Mouse (Mus musculus) lung, embryonic 14.5 days (tissue): ENCODE results near the gene Coq8a. TPM values are rescaled to one million over a fixed set of nuclear protein-coding genes. Genes with fewer than 3 reads are reported as not detected.

Source experiments
- ATAC-seq: fragments of 200-750 bp; cut with Nextera tagmentation; 2 replicates; pipeline ENCODE4 v1.8.0; 2017; ENCODE audit warnings: mild to moderate bottlenecking, moderate TSS enrichment, moderate library complexity; ENCODE audit not compliant: insufficient read depth
- DNase-seq: peaks from one replicate; pipeline ENCODE4 v3.0.0-alpha.2; 2015
- H3K27ac ChIP-seq: fragments of 300-500 bp; sonication (generic); 2 replicates; pipeline ENCODE4 v1.5.1; 2014; ENCODE audit warnings: low read depth, mild to moderate bottlenecking, moderate library complexity
- H3K27me3 ChIP-seq: fragments of 300-500 bp; sonication (generic); 2 replicates; pipeline ENCODE4 v1.6.1; 2014; ENCODE audit warnings: low read length, control low read depth; ENCODE audit not compliant: insufficient read depth
- H3K36me3 ChIP-seq: fragments of 300-500 bp; sonication (generic); 2 replicates; pipeline ENCODE4 v1.6.1; 2014; ENCODE audit warnings: control low read depth; ENCODE audit not compliant: insufficient read depth
- H3K4me1 ChIP-seq: fragments of 300-500 bp; sonication (generic); 2 replicates; pipeline ENCODE4 v1.6.1; 2014; ENCODE audit warnings: antibody characterized with exemption, control low read depth; ENCODE audit not compliant: insufficient read depth
- H3K4me2 ChIP-seq: fragments of 300-500 bp; sonication (generic); 2 replicates; pipeline ENCODE4 v1.6.1; 2014; ENCODE audit warnings: mild to moderate bottlenecking
- H3K4me3 ChIP-seq: fragments of 300-500 bp; sonication (generic); 2 replicates; pipeline ENCODE4 v1.5.1; 2014; ENCODE audit warnings: low read depth, low read length
- H3K9ac ChIP-seq: fragments of 300-500 bp; sonication (generic); 2 replicates; pipeline ENCODE4 v1.6.1; 2014
- H3K9me3 ChIP-seq: fragments of 300-500 bp; sonication (generic); 2 replicates; pipeline ENCODE4 v1.6.1; 2016; ENCODE audit warnings: low read depth, low read length, control low read depth
- CTCF ChIP-seq: IDR thresholded peaks from 2 replicates; pipeline ENCODE4 v1.5.1; 2016; ENCODE audit warnings: antibody characterized with exemption, low read depth
- WGBS: fragments of 180-500 bp; shearing (Covaris S2); extraction: QIAGEN DNeasy Blood & Tissue Kit; methylation state at CpG from one replicate; pipeline ENCODE4 v1.1.7; 2014; 5-methylcytosine and 5-hydroxymethylcytosine counted together
- polyA plus RNA-seq: library from polyadenylated mRNA; unstranded; fragments of >200 nt; fragmentation: Nextera tagmentation; extraction: Ambion mirVana; gene quantifications from 2 replicates; pipeline ENCODE4 v1.2.1, GENCODE M21; 2014

Gene Coq8a
- polyA plus RNA-seq, 1 experiment from 2014 or later = 5.2 TPM

DNA sequence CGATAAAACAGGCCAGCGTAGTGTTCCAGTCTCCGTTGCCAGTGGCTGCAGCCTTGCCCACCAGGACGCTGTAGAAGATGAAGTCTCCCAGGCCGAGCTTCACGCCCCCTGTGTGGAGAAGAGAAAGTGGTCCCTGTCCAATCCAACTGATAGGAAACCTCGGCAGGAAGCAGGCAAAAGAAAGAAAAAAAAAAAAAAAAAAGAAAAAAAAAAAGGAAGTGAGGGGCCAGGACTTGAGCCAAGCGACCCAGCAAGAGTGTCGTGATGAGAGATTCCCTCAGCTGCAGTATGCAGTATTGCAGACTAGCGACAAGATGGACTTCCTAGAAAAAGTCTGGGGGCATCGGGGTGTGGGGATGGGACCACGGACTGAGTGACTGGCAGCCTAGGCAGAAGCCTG lies 29.5 kb upstream of the Coq8a start:
- Histone ChIP-seq H3K27ac (no peak overlapping the region), H3K36me3 (no peaks in the 10 kb centered on the region), H3K4me3 (no peak overlapping the region), H3K4me2 (no peak overlapping the region), H3K27me3 (no peaks in the 10 kb centered on the region), H3K9ac (no peak overlapping the region), H3K9me3 (no peaks in the 10 kb centered on the region), H3K4me1 (0 out of 2 replicates have a peak, but pooled peaks cover 5% of the 10 kb centered on the region)
- DNase-seq (no peak), ATAC-seq (no peak)
- WGBS = 66% methylated on average over 12 of the region's 12 CpGs
- TF ChIP-seq CTCF = no peak

DNA sequence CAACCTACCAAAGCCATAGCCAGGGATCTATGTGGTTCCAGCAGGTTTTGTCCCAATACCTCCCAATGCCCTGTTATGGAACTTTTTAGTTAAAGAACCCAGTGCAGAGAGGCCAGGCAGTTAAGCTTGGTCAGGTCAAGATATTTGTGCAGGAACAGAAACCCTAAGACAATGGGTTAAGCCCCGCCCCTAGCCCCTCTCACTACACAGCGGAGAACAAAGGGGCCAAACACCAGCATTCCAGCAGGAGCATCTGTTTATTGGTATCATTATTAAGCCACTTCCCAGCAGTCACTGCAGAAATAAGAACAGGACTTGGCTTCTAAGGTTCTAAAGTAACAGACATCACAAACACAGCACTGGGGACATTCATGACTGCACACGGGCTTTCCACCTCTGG lies 27.4 kb upstream of the Coq8a start:
- 80% methylated on average over 3 of the region's 3 CpGs for WGBS
- no peak for TF ChIP-seq CTCF
- Histone ChIP-seq H3K4me2 (peak overlapping the region; percentile 74; the same call in 1 of the 2 replicates), H3K9ac (no peak overlapping the region), H3K36me3 (no peaks in the 10 kb centered on the region), H3K4me3 (no peak overlapping the region), H3K27me3 (no peaks in the 10 kb centered on the region), H3K4me1 (0 out of 2 replicates have a peak, but pooled peaks cover 5% of the 10 kb centered on the region), H3K9me3 (no peaks in the 10 kb centered on the region), H3K27ac (0 out of 2 replicates have a peak overlapping the region, but pooled peaks have one; percentile 55)
- no peak for ATAC-seq
- DNase-seq = no peak

GRCm38 (mm10) chr1:180226221-180226713 lies 26.9 kb upstream of the Coq8a start:
- Histone ChIP-seq H3K4me2 (peak overlapping the region; percentile 74), H3K27ac (peak overlapping the region; percentile 55), H3K9me3 (no peaks in the 10 kb centered on the region), H3K4me3 (peak overlapping the region; percentile 47), H3K36me3 (no peaks in the 10 kb centered on the region), H3K4me1 (0 out of 2 replicates have a peak, but pooled peaks cover 5% of the 10 kb centered on the region), H3K27me3 (no peaks in the 10 kb centered on the region), H3K9ac (peak overlapping the region; percentile 40)
- ATAC-seq (peak; percentile 62), DNase-seq (peak; percentile 41)
- 5% methylated on average over 12 of the region's 12 CpGs for WGBS
- TF ChIP-seq CTCF = peak; percentile 21; the same call in 1 of the 2 replicates

DNA sequence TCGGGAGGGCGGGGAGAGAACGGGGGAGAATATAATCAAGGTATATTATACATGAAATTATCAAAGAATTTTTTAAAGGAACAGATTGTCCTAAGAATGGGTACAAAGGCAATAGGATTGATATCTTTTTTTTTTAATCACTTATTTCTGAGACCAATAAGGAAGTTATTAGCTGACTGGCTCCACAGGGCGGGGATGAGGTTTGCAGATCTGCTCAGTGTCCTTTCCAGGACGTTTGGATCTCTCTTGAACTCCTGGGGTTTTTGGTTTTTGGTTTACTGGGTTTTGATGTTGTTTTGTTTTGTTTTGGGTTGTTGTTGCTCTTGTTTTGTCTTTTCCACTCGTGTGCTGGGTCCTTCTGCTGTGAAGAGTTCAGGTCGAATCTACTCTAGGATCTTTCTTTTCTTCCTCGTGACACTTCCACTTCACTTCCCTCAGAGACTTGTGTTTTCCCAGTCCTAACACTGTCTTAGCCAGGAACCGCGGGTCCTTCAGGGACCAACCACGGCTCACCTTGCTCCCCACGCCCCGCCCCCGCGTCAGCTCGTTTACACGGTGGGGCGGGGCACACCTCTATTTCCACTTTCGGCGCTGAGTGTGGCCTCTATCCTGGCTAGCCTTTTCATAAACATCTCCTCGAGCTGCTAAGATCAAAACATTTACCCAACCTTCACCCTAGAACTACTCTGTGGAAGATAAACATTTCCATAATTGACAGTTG lies 26.3 kb upstream of the Coq8a start:
- ATAC-seq = peak; percentile 91
- Histone ChIP-seq H3K36me3 (no peaks in the 10 kb centered on the region), H3K4me3 (peak overlapping the region; percentile 47), H3K9ac (peak overlapping the region; percentile 40), H3K9me3 (no peaks in the 10 kb centered on the region), H3K27me3 (no peaks in the 10 kb centered on the region), H3K4me1 (0 out of 2 replicates have a peak, but pooled peaks cover 5% of the 10 kb centered on the region), H3K27ac (peak overlapping the region; percentile 55), H3K4me2 (peak overlapping the region; percentile 74)
- peak; percentile 76 for DNase-seq
- 13% methylated on average over 21 of the region's 21 CpGs for WGBS
- TF ChIP-seq CTCF = no peak

- H3K27ac ChIP-seq = no peak overlapping the region
- no peak overlapping the region for H3K9ac ChIP-seq
- 75% methylated on average over 1 of the region's 1 CpGs for WGBS
- ATAC-seq (no peak), DNase-seq (no peak)
- no peak for TF ChIP-seq CTCF
- H3K4me2 ChIP-seq = no peak overlapping the region
- 0 out of 2 replicates have a peak, but pooled peaks cover 5% of the 10 kb centered on the region for H3K4me1 ChIP-seq
- H3K27me3 ChIP-seq = no peaks in the 10 kb centered on the region
- H3K4me3 ChIP-seq = no peak overlapping the region
- H3K9me3 ChIP-seq = no peaks in the 10 kb centered on the region
- no peaks in the 10 kb centered on the region for H3K36me3 ChIP-seq
These were observed 22.6 kb upstream of the Coq8a start for GRCm38 (mm10) chr1:180222007-180222406.

GRCm38 (mm10) chr1:180220791-180221542 lies 21.6 kb upstream of the Coq8a start:
- H3K4me1 ChIP-seq = no peaks in the 10 kb centered on the region
- TF ChIP-seq CTCF = no peak
- no peaks in the 10 kb centered on the region for H3K36me3 ChIP-seq
- H3K27ac ChIP-seq = no peak overlapping the region
- ATAC-seq (no peak), DNase-seq (no peak)
- no peak overlapping the region for H3K4me2 ChIP-seq
- WGBS = 84% methylated on average over 19 of the region's 19 CpGs
- no peak overlapping the region for H3K4me3 ChIP-seq
- H3K27me3 ChIP-seq = no peaks in the 10 kb centered on the region
- no peaks in the 10 kb centered on the region for H3K9me3 ChIP-seq
- no peak overlapping the region for H3K9ac ChIP-seq
